Mouse (Mus musculus) kidney, embryonic 14.5 days (tissue): ENCODE measurements at regions not wholly inside any gene's neighbourhood (a gene's known extent, or its start where the extent isn't known, plus 50 kb on each side); places are given as distances from the start of the nearest gene placed in this dataset.

Source experiments
- ATAC-seq: fragments of 200-750 bp; cut with Nextera tagmentation; 2 replicates; pipeline ENCODE4 v1.8.0; 2017; ENCODE audit warnings: moderate number of reproducible peaks, mild to moderate bottlenecking, moderate TSS enrichment, moderate library complexity; ENCODE audit not compliant: low FRiP score, low TSS enrichment
- H3K27ac ChIP-seq: fragments of 300-500 bp; sonication (generic); 2 replicates; pipeline ENCODE4 v1.5.1; 2014; ENCODE audit warnings: low read depth, mild to moderate bottlenecking, low read length, moderate library complexity, mixed read lengths
- H3K27me3 ChIP-seq: fragments of 300-500 bp; sonication (generic); 2 replicates; pipeline ENCODE4 v1.6.1; 2014; ENCODE audit warnings: mild to moderate bottlenecking, low read length; ENCODE audit not compliant: control insufficient read depth, insufficient read depth
- H3K36me3 ChIP-seq: fragments of 300-500 bp; sonication (generic); 2 replicates; pipeline ENCODE4 v1.6.1; 2014; ENCODE audit warnings: low read length, mixed read lengths; ENCODE audit not compliant: control insufficient read depth, insufficient read depth
- H3K4me1 ChIP-seq: fragments of 300-500 bp; sonication (generic); 2 replicates; pipeline ENCODE4 v1.6.1; 2014; ENCODE audit warnings: low read length, mixed read lengths; ENCODE audit not compliant: control insufficient read depth, insufficient read depth
- H3K4me2 ChIP-seq: fragments of 300-500 bp; sonication (generic); replicated peaks from 2 replicates; pipeline ENCODE4 v1.6.1; 2014; ENCODE audit warnings: low read depth, mild to moderate bottlenecking, low read length
- H3K4me3 ChIP-seq: fragments of 300-500 bp; sonication (generic); 2 replicates; pipeline ENCODE4 v1.5.1; 2014; ENCODE audit warnings: mild to moderate bottlenecking, low read length
- H3K9ac ChIP-seq: fragments of 300-500 bp; sonication (generic); 2 replicates; pipeline ENCODE4 v1.6.1; 2014; ENCODE audit warnings: low read depth, mild to moderate bottlenecking, low read length, moderate library complexity
- H3K9me3 ChIP-seq: fragments of 300-500 bp; sonication (generic); 2 replicates; pipeline ENCODE4 v1.6.1; 2016; ENCODE audit warnings: low read length; ENCODE audit not compliant: control insufficient read depth
- WGBS: fragments of 180-500 bp; shearing (Covaris S2); extraction: QIAGEN DNeasy Blood & Tissue Kit; methylation state at CpG from one replicate; pipeline ENCODE4 v1.1.7; 2014; 5-methylcytosine and 5-hydroxymethylcytosine counted together

DNA sequence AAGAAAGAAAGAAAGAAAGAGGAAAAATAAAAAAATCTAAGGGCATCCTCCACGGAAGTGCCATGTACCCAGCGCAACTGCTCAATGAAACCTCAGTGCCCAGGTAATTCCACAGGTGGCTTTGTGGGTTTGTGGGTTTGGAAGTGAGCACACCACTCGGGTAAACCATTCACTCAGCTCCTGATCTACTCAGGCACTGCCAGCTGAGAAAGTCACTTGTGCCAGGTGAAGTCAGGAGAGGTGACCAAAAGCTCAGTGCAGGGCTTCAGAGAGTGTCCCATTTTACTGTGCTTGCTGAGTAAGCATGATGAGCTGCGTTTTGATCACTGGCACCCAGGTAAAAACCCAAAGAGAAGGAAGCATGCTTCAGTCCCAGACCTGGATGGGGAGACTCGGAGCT, 260.5 kb upstream of the Maf start:
- Histone ChIP-seq H3K9me3 (no peaks in the 10 kb centered on the region), H3K27ac (no peak overlapping the region), H3K36me3 (no peaks in the 10 kb centered on the region), H3K4me1 (no peaks in the 10 kb centered on the region), H3K9ac (no peak overlapping the region), H3K27me3 (no peaks in the 10 kb centered on the region), H3K4me3 (no peak overlapping the region), H3K4me2 (no peak overlapping the region)
- 81% methylated on average over 5 of the region's 5 CpGs for WGBS
- ATAC-seq, result no peak

- no peaks in the 10 kb centered on the region for H3K9me3 ChIP-seq
- ATAC-seq, result no peak
- WGBS, result 85% methylated on average over 7 of the region's 7 CpGs
- no peaks in the 10 kb centered on the region for H3K27me3 ChIP-seq
- H3K4me2 ChIP-seq, result no peak overlapping the region
- no peak overlapping the region for H3K27ac ChIP-seq
- H3K4me3 ChIP-seq, result no peak overlapping the region
- no peaks in the 10 kb centered on the region for H3K36me3 ChIP-seq
- H3K4me1 ChIP-seq, result no peaks in the 10 kb centered on the region
- no peak overlapping the region for H3K9ac ChIP-seq
Measured at GRCm38 (mm10) chr8:115965981-115966380, 258.4 kb upstream of the Maf start.

- Histone ChIP-seq H3K9ac (no peak overlapping the region), H3K4me2 (no peak overlapping the region), H3K4me1 (no peaks in the 10 kb centered on the region), H3K9me3 (no peaks in the 10 kb centered on the region), H3K27me3 (no peaks in the 10 kb centered on the region), H3K27ac (no peak overlapping the region), H3K4me3 (no peak overlapping the region), H3K36me3 (no peaks in the 10 kb centered on the region)
- WGBS, result 72% methylated on average over 5 of the region's 5 CpGs
- ATAC-seq, result no peak
Measured at GRCm38 (mm10) chr8:115955371-115955770, 247.8 kb upstream of the Maf start.

DNA sequence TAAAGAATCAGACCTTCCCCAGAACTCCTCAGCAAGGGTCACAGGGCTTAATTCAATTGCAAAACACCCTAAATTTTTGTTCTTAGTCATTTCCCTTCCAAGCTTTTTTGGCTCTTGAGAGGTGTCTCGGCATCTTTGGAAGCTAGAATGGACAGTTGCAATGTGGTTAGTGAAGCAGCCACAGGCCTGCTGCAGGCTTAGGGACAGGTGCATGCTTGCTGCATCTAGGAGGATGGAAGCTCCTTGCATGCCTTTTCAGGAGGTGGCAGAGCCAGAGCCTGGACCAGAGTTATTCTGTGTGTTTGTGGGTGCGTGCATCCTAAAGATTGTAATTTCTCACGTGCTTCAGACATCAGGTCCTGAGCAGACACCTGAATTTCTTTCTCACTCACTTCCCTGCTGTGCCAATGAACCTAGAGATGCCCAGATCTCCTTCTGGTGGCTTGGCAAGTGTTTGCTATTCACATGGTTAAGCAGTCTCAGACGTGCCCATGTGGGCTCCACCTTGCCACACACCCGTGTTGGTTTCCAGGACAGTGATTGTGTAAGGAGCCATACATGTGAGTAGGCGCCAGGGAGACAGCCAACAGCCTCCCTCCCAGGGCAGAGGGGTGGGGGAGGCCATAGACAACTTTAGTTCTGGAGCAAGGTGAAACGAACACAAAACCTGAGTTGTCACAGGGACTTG, 246.3 kb upstream of the Maf start:
- Histone ChIP-seq H3K4me3 (no peak overlapping the region), H3K36me3 (no peaks in the 10 kb centered on the region), H3K4me1 (no peaks in the 10 kb centered on the region), H3K9ac (no peak overlapping the region), H3K9me3 (no peaks in the 10 kb centered on the region), H3K27ac (no peak overlapping the region), H3K4me2 (no peak overlapping the region), H3K27me3 (no peaks in the 10 kb centered on the region)
- WGBS, result 85% methylated on average over 7 of the region's 7 CpGs
- no peak for ATAC-seq

DNA sequence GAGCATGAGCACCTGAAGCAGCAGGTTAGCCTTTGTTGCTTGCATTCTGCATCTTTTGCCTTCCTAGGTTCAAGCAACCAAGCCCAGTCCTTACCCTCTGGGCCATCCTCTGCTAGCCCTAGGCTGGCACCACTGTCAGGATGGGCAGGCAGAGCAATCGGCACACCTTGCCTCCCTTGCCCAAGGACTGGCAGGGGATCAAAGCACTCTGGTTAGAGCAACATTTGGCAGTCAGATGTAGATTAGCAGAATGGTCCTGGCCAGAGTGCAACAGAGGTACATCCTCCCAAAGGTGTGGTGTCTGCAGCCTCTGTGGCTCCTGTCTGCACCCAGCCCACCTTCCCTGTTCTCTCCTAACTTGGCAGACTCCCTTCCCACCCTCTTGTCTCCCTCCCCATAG, 244.9 kb upstream of the Maf start:
- Histone ChIP-seq H3K4me2 (no peak overlapping the region), H3K9ac (no peak overlapping the region), H3K9me3 (no peaks in the 10 kb centered on the region), H3K4me1 (no peaks in the 10 kb centered on the region), H3K36me3 (no peaks in the 10 kb centered on the region), H3K27ac (no peak overlapping the region), H3K4me3 (no peak overlapping the region), H3K27me3 (no peaks in the 10 kb centered on the region)
- WGBS, result 69% methylated on average over 1 of the region's 1 CpGs
- ATAC-seq, result no peak

- Histone ChIP-seq H3K9me3 (no peaks in the 10 kb centered on the region), H3K9ac (no peak overlapping the region), H3K4me2 (no peak overlapping the region), H3K4me3 (no peak overlapping the region), H3K27ac (no peak overlapping the region), H3K36me3 (no peaks in the 10 kb centered on the region), H3K4me1 (no peaks in the 10 kb centered on the region), H3K27me3 (no peaks in the 10 kb centered on the region)
- no peak for ATAC-seq
- 80% methylated on average over 2 of the region's 2 CpGs for WGBS
Measured at GRCm38 (mm10) chr8:115948916-115949315, 241.3 kb upstream of the Maf start.

DNA sequence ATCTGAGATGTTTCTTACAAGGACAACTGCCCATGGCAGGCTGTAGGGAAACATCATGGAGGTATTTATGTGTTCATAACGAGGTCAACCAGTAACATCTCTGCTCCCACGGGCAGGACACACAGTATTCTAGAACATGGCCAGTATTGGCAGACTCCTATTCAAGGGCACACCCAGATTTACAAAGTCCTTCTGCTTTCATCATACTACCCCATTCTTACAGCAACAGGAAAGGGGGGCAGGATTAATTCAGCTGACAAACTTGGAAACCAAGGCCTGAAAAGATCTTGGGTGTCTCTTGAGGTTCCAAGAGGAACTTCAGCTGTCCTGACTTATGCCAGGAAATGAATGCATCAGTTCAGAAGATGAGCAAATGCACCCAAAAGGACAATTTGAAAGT, 240.4 kb upstream of the Maf start:
- no peak overlapping the region for H3K9ac ChIP-seq
- no peaks in the 10 kb centered on the region for H3K27me3 ChIP-seq
- no peak overlapping the region for H3K4me2 ChIP-seq
- H3K4me3 ChIP-seq, result no peak overlapping the region
- no peaks in the 10 kb centered on the region for H3K4me1 ChIP-seq
- no peaks in the 10 kb centered on the region for H3K36me3 ChIP-seq
- H3K27ac ChIP-seq, result no peak overlapping the region
- H3K9me3 ChIP-seq, result no peaks in the 10 kb centered on the region
- WGBS, result 86% methylated on average over 2 of the region's 2 CpGs
- no peak for ATAC-seq

DNA sequence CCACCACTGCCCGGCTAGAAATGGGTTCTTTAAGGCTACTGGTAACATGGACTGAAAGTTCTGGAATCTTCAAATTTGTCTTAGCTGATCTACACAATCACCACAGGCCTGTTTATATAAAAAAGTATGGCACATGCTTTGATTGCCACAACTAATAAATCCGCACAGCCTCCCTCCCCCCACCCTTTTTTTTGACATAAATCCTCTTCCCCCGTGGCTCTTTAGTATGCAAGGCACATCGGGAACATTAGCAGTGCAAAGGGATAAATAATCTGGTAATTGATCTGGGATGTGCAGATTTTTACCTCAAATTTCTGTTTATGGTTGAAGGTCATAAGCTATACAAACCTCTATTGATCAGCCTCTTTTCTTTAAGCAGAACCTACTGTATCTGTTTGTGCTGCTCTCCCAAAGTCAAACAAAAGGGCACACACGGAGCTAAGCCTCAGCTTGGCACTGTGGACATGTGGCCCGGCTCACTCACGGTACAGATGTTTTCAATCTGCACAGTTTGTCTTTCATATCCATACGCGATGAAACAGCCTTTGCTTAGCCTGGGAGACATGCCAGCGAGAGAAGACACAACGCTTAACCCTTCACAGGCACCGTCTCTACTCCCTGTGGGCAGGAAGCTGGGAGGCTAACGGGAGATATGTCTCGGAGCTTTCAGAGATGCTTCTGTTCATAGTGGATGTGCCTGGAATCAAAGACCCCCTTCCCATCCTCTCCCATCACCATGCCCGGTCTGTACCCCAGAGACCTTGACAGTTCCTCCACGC, 235.3 kb upstream of the Maf start:
- no peak overlapping the region for H3K9ac ChIP-seq
- no peaks in the 10 kb centered on the region for H3K4me1 ChIP-seq
- no peak overlapping the region for H3K4me3 ChIP-seq
- H3K36me3 ChIP-seq, result no peaks in the 10 kb centered on the region
- H3K27me3 ChIP-seq, result no peaks in the 10 kb centered on the region
- H3K27ac ChIP-seq, result no peak overlapping the region
- 53% methylated on average over 16 of the region's 16 CpGs for WGBS
- no peak overlapping the region for H3K4me2 ChIP-seq
- no peak for ATAC-seq
- no peaks in the 10 kb centered on the region for H3K9me3 ChIP-seq

GRCm38 (mm10) chr8:115929472-115930210, 222.0 kb upstream of the Maf start:
- no peak overlapping the region for H3K4me3 ChIP-seq
- H3K4me2 ChIP-seq, result no peak overlapping the region
- 0 out of 2 replicates have a peak overlapping the region, but pooled peaks have one; percentile 51 for H3K27ac ChIP-seq
- ATAC-seq, result no peak
- no peak overlapping the region for H3K9ac ChIP-seq
- no peaks in the 10 kb centered on the region for H3K36me3 ChIP-seq
- no peaks in the 10 kb centered on the region for H3K27me3 ChIP-seq
- no peaks in the 10 kb centered on the region for H3K4me1 ChIP-seq
- H3K9me3 ChIP-seq, result no peaks in the 10 kb centered on the region
- 55% methylated on average over 8 of the region's 8 CpGs for WGBS
